Comparison of ENCODE assay signal across 8 mouse cellular contexts in genomic region chr7:49437901-49438300, GRCm38 (mm10).
A peak's percentile ranks its signal among the peaks of the same experiment; 100 is the strongest.
DNase-seq lines count a peak whose midpoint lies in the region; ATAC-seq and TF ChIP-seq lines count a peak whose summit lies in the region.

No protein-coding gene starts in this region.

- H3K4me1 ChIP-seq in forebrain, embryonic 11.5 days (replicated peaks; ENCODE audit: control insufficient read depth, insufficient read depth, low read length): peaks cover 2% of the 10 kb centered on the region; the same call in 1 of the 2 replicates
- 0 out of 2 replicates have a peak, but pooled peaks cover 4% of the 10 kb centered on the region for H3K4me1 ChIP-seq in forebrain, embryonic 13.5 days
- H3K4me1 ChIP-seq in intestine, embryonic 16.5 days (ENCODE audit: control insufficient read depth, insufficient read depth, low read length): peaks cover 25% of the 10 kb centered on the region
- no peaks in the 10 kb centered on the region for H3K4me1 ChIP-seq in neural tube, embryonic 11.5 days (ENCODE audit: control insufficient read depth, insufficient read depth, low read length)

- DNase-seq in forebrain, embryonic 11.5 days (ENCODE audit: low spot score): peak; percentile 60
- DNase-seq in layer of hippocampus, adult 2 months (ENCODE audit: low spot score in 2 of 2): peak in 1 of 2 experiments; percentile 30
- no peak for DNase-seq in layer of hippocampus, postnatal 10 days (ENCODE audit: low spot score in 2 of 2)
- peak; percentile 65 for DNase-seq in neural tube, embryonic 11.5 days (ENCODE audit: low spot score)
- DNase-seq in adrenal gland, postnatal 14 days: no peak

- no peak overlapping the region for H3K4me3 ChIP-seq in forebrain, embryonic 11.5 days (ENCODE audit: low read depth, low read length)
- H3K4me3 ChIP-seq in forebrain, embryonic 13.5 days: no peak overlapping the region
- no peak overlapping the region for H3K4me3 ChIP-seq in layer of hippocampus, adult 2 months
- H3K4me3 ChIP-seq in intestine, embryonic 16.5 days (ENCODE audit: low read length): no peak overlapping the region
- H3K4me3 ChIP-seq in neural tube, embryonic 11.5 days (ENCODE audit: low read depth, low read length): no peak overlapping the region

- no peaks in the 10 kb centered on the region for H3K27me3 ChIP-seq in forebrain, embryonic 11.5 days (ENCODE audit: control insufficient read depth, insufficient read depth, low read length)
- no peaks in the 10 kb centered on the region for H3K27me3 ChIP-seq in forebrain, embryonic 13.5 days
- H3K27me3 ChIP-seq in intestine, embryonic 16.5 days (replicated peaks; ENCODE audit: control insufficient read depth, insufficient read depth, low read length): no peaks in the 10 kb centered on the region
- no peaks in the 10 kb centered on the region for H3K27me3 ChIP-seq in neural tube, embryonic 11.5 days (ENCODE audit: control insufficient read depth, insufficient read depth, low read length)

- H3K9me3 ChIP-seq in forebrain, embryonic 11.5 days (ENCODE audit: control insufficient read depth, low read length): no peaks in the 10 kb centered on the region
- no peaks in the 10 kb centered on the region for H3K9me3 ChIP-seq in forebrain, embryonic 13.5 days (replicated peaks)
- H3K9me3 ChIP-seq in intestine, embryonic 16.5 days (ENCODE audit: control insufficient read depth, low read length): no peaks in the 10 kb centered on the region
- no peaks in the 10 kb centered on the region for H3K9me3 ChIP-seq in neural tube, embryonic 11.5 days (ENCODE audit: control insufficient read depth, low read length)

- no peak for TF ChIP-seq CTCF in layer of hippocampus, adult 2 months (conservative IDR thresholded peaks at IDR 0.05)

- H3K4me2 ChIP-seq in forebrain, embryonic 11.5 days (ENCODE audit: low read depth, low read length, severe bottlenecking): no peak overlapping the region
- H3K4me2 ChIP-seq in forebrain, embryonic 13.5 days: no peak overlapping the region
- H3K4me2 ChIP-seq in intestine, embryonic 16.5 days (ENCODE audit: low read depth, low read length): 0 out of 2 replicates have a peak overlapping the region, but pooled peaks have one; percentile 5
- no peak overlapping the region for H3K4me2 ChIP-seq in neural tube, embryonic 11.5 days (ENCODE audit: low read depth)

- WGBS in forebrain, embryonic 11.5 days: 41% methylated on average over 11 of the region's 11 CpGs
- 34% methylated on average over 11 of the region's 11 CpGs for WGBS in forebrain, embryonic 13.5 days
- WGBS in intestine, embryonic 16.5 days: 29% methylated on average over 11 of the region's 11 CpGs
- 26% methylated on average over 11 of the region's 11 CpGs for WGBS in neural tube, embryonic 11.5 days

- no peak overlapping the region for H3K27ac ChIP-seq in forebrain, embryonic 11.5 days (ENCODE audit: low read depth, low read length)
- H3K27ac ChIP-seq in forebrain, embryonic 13.5 days: no peak overlapping the region
- H3K27ac ChIP-seq in layer of hippocampus, adult 2 months: peak overlapping the region; percentile 89
- H3K27ac ChIP-seq in intestine, embryonic 16.5 days (ENCODE audit: low read length): peak overlapping the region; percentile 78
- H3K27ac ChIP-seq in neural tube, embryonic 11.5 days (ENCODE audit: low read depth, low read length): no peak overlapping the region

- H3K36me3 ChIP-seq in forebrain, embryonic 11.5 days (ENCODE audit: control insufficient read depth, insufficient read depth, low read length): no peaks in the 10 kb centered on the region
- H3K36me3 ChIP-seq in forebrain, embryonic 13.5 days (ENCODE audit: poor library complexity, severe bottlenecking): no peaks in the 10 kb centered on the region
- H3K36me3 ChIP-seq in intestine, embryonic 16.5 days (ENCODE audit: control insufficient read depth, insufficient read depth, low read length): no peaks in the 10 kb centered on the region
- no peaks in the 10 kb centered on the region for H3K36me3 ChIP-seq in neural tube, embryonic 11.5 days (ENCODE audit: control insufficient read depth, insufficient read depth, low read length)

- ATAC-seq in forebrain, embryonic 11.5 days (replicated peaks; ENCODE audit: low FRiP score): no peak
- ATAC-seq in forebrain, embryonic 13.5 days: no peak
- 0 out of 2 replicates have a peak, but pooled peaks have one; percentile 38 for ATAC-seq in intestine, embryonic 16.5 days
- no peak for ATAC-seq in neural tube, embryonic 11.5 days (ENCODE audit: insufficient read depth, low FRiP score, low TSS enrichment)
- no peak for ATAC-seq in erythroid progenitor cell, adult 5-6 weeks (replicated peaks; ENCODE audit: low FRiP score, poor library complexity, severe bottlenecking)

- no peak overlapping the region for H3K9ac ChIP-seq in forebrain, embryonic 11.5 days (ENCODE audit: low read length)
- no peak overlapping the region for H3K9ac ChIP-seq in forebrain, embryonic 13.5 days
- no peak overlapping the region for H3K9ac ChIP-seq in intestine, embryonic 16.5 days (ENCODE audit: low read depth, low read length)
- H3K9ac ChIP-seq in neural tube, embryonic 11.5 days (ENCODE audit: low read length): no peak overlapping the region

Comparison
In these comparisons a context has a peak if more than half of its experiments do, and no peak if none do; other contexts are left out.
1. DNase-seq: peak in forebrain, embryonic 11.5 days (single experiment) and neural tube, embryonic 11.5 days (single experiment); none in layer of hippocampus, postnatal 10 days (0 of 2) and adrenal gland, postnatal 14 days (single experiment).
2. H3K27ac ChIP-seq: peak in layer of hippocampus, adult 2 months (single experiment) and intestine, embryonic 16.5 days (single experiment); none in forebrain, embryonic 11.5 days (single experiment), forebrain, embryonic 13.5 days (single experiment) and neural tube, embryonic 11.5 days (single experiment).